Mouse (Mus musculus) adrenal gland, adult 8-10 months (tissue): ENCODE measurements at regions not wholly inside any gene's neighbourhood (a gene's known extent, or its start where the extent isn't known, plus 50 kb on each side); places are given as distances from the start of the nearest gene placed in this dataset.
A peak's percentile ranks its signal among the peaks of the same experiment; 100 is the strongest.

Source experiments
- DNase-seq: peaks from one replicate; pipeline ENCODE4 v3.0.0; 2022

GRCm38 (mm10) chr1:52302557-52302956, 69.5 kb upstream of the Gls start:
- DNase-seq, result peak; percentile 56

- DNase-seq, result no peak
These were observed 68.2 kb upstream of the Gls start for GRCm38 (mm10) chr1:52301266-52301665.

- no peak for DNase-seq
These were observed 66.5 kb upstream of the Gls start for GRCm38 (mm10) chr1:52299559-52299958.

- DNase-seq, result no peak
These were observed 65.3 kb upstream of the Gls start for GRCm38 (mm10) chr1:52298336-52298735.

- no peak for DNase-seq
These were observed 63.1 kb upstream of the Gls start for GRCm38 (mm10) chr1:52296178-52296577.

- DNase-seq, result no peak
These were observed 61.5 kb upstream of the Gls start for GRCm38 (mm10) chr1:52294521-52294920.

GRCm38 (mm10) chr1:52293393-52294099, 60.5 kb upstream of the Gls start:
- DNase-seq, result no peak
